Mouse (Mus musculus): Measurements from ENCODE around the gene 9130023H24Rik. TPM values are rescaled to one million over a fixed set of nuclear protein-coding genes. Genes with fewer than 3 reads are reported as not detected.

9130023H24Rik gene
- 2.2 and 2.7 TPM in 2 replicates for polyA plus RNA-seq (2012; rRNA removed)

- WGBS = under 1% methylated on average over 72 of the region's 72 CpGs
- DNase-seq (ENCODE audit: low read depth, low spot score) = peak; percentile 97
Observed at GRCm38 (mm10) chr7:128237927-128238778, at the start of gene 9130023H24Rik. Gene 9130023H24Rik, minus strand, starts transcription at chr7:128238031.

DNA sequence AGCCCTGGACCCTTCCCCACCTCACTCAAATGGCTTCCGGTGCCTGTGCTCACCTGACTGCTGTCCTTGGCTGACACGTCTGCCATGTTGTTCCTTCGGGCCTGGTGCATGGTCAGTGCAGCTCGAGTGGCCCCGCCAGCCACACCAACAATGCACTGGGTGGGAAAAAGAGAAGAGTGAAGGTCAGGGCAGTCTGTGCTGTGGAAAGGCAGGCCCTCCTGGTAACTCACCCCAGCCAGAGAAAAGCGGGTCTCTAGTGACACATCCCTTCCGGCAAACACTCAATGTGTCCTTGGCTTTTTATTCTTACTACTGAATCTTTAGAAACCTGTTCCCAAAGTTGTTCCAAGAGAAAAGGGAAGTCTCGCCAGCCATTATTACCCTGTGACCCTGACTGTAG lies 47.2 kb upstream of the 9130023H24Rik start:
- WGBS = 88% methylated on average over 8 of the region's 8 CpGs
- DNase-seq (ENCODE audit: low read depth, low spot score) = no peak

DNA sequence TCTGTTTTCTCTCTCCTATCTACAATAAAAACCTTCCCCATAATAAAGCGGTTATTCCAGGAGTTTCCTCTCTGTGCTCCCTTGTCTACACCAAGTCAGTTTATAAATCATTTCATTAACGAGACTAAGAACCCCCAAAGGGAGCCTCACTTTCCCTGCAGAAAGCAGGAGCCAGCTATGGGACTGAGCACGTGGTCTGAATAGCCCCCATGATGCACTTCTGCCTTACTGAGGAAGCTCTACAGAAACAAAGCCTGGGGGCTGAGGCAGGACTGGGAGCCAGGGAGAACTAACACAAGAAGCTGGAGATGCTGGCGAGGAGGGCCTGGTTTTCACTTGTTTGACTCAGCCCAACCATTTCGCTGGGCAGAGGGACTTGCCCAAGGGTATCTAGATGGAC lies 46.2 kb upstream of the 9130023H24Rik start:
- WGBS = 73% methylated on average over 5 of the region's 5 CpGs
- no peak for DNase-seq (ENCODE audit: low read depth, low spot score)

DNA sequence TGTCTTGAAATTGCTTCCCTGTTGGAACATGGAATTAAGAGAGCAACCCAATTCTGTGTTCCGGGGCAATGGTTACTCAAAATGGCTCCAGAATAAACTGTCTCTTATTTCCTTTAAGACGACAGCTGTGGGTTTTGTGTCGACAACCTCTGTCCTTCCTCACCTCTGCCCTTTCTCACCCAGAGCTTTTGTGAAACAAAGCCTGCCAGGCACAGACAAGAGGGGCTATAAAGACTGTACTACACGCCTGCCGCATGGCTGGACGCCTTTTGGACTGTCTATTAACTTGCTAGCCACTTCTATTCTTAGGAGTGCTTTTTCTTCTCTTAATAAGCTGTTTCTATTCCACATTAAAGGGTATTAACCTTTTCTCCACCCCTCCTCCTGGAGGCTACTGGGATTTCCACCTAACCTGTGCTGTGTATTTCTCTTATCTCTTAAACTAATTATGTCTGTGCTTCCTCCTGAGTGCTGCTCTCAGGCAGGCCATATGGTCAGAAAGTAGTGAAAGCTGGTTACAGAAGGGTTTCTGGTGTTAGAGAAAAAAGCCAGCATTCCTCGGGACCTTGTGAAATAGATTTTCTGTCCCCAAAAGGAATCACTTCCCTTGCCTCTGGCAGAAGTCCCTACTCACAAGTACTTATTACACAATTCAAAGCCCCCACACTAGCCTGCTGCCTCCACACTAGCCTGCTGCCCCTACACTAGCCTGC lies 44.9 kb upstream of the 9130023H24Rik start:
- 55% methylated on average over 7 of the region's 7 CpGs for WGBS
- DNase-seq (ENCODE audit: low read depth, low spot score) = no peak

DNA sequence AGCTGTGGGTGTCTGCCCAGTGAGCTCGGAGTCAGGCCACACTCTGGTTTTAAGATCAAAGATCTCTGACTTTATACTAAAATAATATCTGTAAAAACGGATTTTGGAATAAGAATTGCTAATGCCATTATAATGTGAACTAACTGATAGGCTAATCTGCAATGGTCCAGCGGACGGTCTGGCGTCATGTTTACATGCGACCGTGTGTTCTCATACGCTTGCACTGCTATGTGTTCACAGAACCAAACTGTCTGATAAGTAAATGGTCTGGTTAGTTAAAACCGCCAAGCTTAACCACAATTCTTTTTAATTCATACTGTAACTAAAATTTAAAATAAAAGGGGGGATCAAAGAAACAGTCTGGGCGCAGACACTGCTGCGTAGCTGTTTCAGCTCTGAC lies 43.9 kb upstream of the 9130023H24Rik start:
- 95% methylated on average over 11 of the region's 11 CpGs for WGBS

DNA sequence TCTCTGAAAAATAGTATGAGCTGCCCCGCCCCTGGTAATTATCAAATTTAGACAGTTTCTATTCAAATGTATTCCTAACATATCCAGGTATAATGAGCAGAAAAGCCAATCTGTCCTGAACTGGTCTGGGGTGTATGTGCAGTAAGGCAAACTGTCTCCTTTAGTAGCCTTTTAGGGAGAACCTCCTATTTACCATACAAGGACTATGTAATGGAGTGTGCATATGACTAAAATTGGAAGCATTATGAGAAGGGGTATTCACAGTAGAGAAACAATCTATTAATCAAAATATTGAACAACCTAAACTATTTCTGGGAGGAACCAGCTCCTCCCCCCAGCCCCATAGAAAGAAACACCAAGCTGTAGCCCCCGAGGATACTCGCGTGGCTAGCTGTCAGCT lies 41.9 kb upstream of the 9130023H24Rik start:
- no peak for DNase-seq (ENCODE audit: low read depth, low spot score)
- WGBS = 83% methylated on average over 4 of the region's 4 CpGs

More for the DNA sequence above, 43.9 kb upstream of the 9130023H24Rik start:
- no peak for DNase-seq (ENCODE audit: low read depth, low spot score)

- no peak for DNase-seq (ENCODE audit: low read depth, low spot score)
Observed at GRCm38 (mm10) chr7:128276051-128276450, 38.2 kb upstream of the 9130023H24Rik start.

DNA sequence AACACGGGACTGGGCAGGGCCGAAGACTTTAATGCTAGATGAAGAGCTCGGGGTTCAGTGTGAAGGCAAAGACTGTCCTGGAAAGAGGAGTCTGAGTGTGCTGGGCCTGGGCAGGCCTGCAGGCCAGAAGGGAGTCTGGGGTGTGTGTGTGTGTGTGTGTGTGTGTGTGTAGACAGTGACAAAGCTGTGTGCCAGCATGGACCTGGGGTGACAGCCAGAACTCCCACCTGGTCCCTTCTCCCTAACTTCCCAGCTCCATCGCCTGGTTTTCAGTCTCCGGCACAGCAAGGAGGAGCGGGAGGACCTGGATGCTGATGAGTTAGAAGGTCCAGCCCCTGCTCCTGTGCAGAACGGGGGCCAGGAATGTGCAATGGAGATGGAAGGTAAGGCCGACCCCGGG lies 33.7 kb upstream of the 9130023H24Rik start:
- WGBS = 94% methylated on average over 9 of the region's 9 CpGs
- DNase-seq (ENCODE audit: low read depth, low spot score) = no peak

More at GRCm38 (mm10) chr7:128276051-128276450, 38.2 kb upstream of the 9130023H24Rik start:
- 94% methylated on average over 6 of the region's 6 CpGs for WGBS

DNA sequence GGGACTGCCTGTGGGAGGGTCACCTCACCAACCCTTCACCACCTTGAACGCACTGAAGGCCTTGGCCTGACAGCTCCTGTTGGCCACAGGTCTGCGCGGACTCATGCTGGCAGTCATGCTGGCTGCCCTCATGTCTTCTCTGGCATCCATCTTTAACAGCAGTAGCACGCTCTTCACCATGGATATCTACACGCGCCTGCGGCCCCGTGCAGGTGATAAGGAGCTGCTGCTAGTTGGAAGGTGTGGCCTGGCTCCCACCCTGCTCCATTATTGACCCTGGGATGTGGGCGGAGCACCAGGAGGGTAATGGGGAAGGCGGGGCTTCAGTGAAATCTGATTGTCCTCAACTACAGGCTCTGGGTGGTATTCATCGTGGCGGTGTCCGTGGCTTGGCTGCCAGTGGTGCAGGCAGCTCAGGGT lies 32.6 kb upstream of the 9130023H24Rik start:
- 31% methylated on average over 13 of the region's 13 CpGs for WGBS
- no peak for DNase-seq (ENCODE audit: low read depth, low spot score)

GRCm38 (mm10) chr7:128267813-128268212 lies 30.0 kb upstream of the 9130023H24Rik start:
- 69% methylated on average over 7 of the region's 7 CpGs for WGBS
- no peak for DNase-seq (ENCODE audit: low read depth, low spot score)

- 61% methylated on average over 13 of the region's 13 CpGs for WGBS
- DNase-seq (ENCODE audit: low read depth, low spot score) = no peak
Observed at GRCm38 (mm10) chr7:128267391-128267790, 29.6 kb upstream of the 9130023H24Rik start.

GRCm38 (mm10) chr7:128266056-128266455 lies 28.2 kb upstream of the 9130023H24Rik start:
- no peak for DNase-seq (ENCODE audit: low read depth, low spot score)
- WGBS = 72% methylated on average over 5 of the region's 5 CpGs

GRCm38 (mm10) chr7:128265411-128265810 lies 27.6 kb upstream of the 9130023H24Rik start, which contains the start of gene Slc5a2:
Gene Slc5a2, plus strand, starts transcription at chr7:128265657.
- DNase-seq (ENCODE audit: low read depth, low spot score) = no peak
- 86% methylated on average over 6 of the region's 6 CpGs for WGBS

DNA sequence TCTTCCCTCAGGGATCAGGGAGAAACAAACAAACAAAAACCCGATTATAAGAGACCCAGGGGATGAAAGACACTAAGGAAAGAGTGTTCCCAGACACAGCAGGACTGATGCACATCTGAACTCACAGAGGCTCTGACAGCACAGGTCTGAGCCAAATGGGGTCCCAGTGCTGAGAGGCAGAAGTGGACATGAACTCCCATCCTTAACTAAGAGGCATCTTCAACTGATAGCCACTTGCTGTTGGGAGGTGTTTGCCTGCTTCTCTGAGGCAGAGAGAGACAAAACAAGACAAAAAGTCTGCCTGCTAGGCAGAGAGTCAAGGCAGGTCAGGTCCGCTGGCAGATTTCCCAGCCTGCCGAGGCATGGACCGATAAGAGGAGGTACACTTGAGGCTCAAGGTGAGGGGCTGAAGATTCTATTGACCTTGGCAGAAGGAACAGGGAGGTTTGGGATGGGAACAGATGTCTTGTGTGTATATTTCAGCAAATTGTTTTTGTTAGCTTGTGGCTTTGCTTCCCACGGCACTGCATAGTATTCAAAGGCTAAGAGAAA lies 19.0 kb upstream of the 9130023H24Rik start:
- DNase-seq (ENCODE audit: low read depth, low spot score) = no peak
- 30% methylated on average over 5 of the region's 5 CpGs for WGBS

- 81% methylated on average over 5 of the region's 5 CpGs for WGBS
- no peak for DNase-seq (ENCODE audit: low read depth, low spot score)
Observed at GRCm38 (mm10) chr7:128255757-128256156, 17.9 kb upstream of the 9130023H24Rik start.

GRCm38 (mm10) chr7:128254978-128255377 lies 17.1 kb upstream of the 9130023H24Rik start:
- no peak for DNase-seq (ENCODE audit: low read depth, low spot score)
- WGBS = 46% methylated on average over 2 of the region's 2 CpGs

GRCm38 (mm10) chr7:128252609-128253008 lies 14.8 kb upstream of the 9130023H24Rik start:
- DNase-seq (ENCODE audit: low read depth, low spot score) = no peak
- WGBS = 13% methylated on average over 24 of the region's 24 CpGs

GRCm38 (mm10) chr7:128251946-128252345 lies 14.1 kb upstream of the 9130023H24Rik start:
- 35% methylated on average over 12 of the region's 12 CpGs for WGBS
- DNase-seq (ENCODE audit: low read depth, low spot score) = no peak

DNA sequence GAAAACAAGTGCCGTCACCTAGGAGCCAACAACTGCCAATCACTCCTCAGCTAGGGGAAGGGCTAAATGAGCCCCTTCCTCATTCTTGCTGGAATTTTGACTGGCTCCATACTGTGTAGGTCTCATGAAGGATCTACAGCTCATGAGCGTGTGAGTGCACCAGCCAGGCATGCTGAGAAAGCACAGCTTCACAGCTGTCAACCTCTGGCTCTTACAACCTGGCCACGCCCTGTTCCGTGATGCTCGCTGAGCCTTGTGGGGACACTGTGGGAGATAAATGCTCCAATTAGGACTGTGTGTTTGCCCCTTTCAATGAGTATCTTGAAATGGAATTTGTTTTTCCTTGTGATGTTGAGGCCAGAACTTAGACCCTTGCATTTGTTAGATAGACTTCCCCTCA lies 12.2 kb upstream of the 9130023H24Rik start:
- DNase-seq (ENCODE audit: low read depth, low spot score) = no peak
- 57% methylated on average over 5 of the region's 5 CpGs for WGBS

All from large intestine, adult 2 months (tissue).